Mouse (Mus musculus) CD4-positive, CD25-positive, alpha-beta regulatory T cell, adult 2 months (primary cell): ENCODE results near the gene Mthfd1.

Experiments
- DNase-seq: peaks from one replicate; pipeline ENCODE4 v3.0.0-alpha.2; 2012; ENCODE audit warnings: low read depth, low spot score

Mthfd1 gene

GRCm38 (mm10) chr12:76303474-76303873 is 48.4 kb downstream of the Mthfd1 start:
- no peak for DNase-seq

DNA sequence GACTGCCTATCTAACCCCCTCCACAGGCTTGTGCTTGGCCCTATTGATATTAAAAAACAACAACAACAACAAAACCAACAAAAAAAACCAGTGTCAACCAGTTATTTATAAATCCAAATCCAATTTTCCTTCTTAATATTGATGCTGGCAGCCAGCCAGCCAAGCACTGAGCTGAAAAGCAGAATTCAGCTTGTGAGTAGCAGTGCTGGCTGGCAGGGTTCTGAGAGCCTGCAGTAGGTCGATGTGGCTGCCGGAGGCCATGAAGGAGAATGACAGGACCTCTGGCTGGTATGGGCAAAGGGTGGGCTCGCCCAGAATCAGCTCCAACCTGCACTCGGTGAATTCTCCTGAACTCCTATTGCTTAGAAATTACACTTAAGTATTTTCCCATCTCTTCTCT is 49.1 kb downstream of the Mthfd1 start:
- no peak for DNase-seq

- DNase-seq = no peak
These were observed 50.0 kb downstream of the Mthfd1 start for GRCm38 (mm10) chr12:76305107-76305506.

- no peak for DNase-seq
These were observed 51.9 kb downstream of the Mthfd1 start for GRCm38 (mm10) chr12:76306852-76307561.

- DNase-seq = peak; percentile 66
These were observed 52.9 kb downstream of the Mthfd1 start for GRCm38 (mm10) chr12:76307964-76308363.

DNA sequence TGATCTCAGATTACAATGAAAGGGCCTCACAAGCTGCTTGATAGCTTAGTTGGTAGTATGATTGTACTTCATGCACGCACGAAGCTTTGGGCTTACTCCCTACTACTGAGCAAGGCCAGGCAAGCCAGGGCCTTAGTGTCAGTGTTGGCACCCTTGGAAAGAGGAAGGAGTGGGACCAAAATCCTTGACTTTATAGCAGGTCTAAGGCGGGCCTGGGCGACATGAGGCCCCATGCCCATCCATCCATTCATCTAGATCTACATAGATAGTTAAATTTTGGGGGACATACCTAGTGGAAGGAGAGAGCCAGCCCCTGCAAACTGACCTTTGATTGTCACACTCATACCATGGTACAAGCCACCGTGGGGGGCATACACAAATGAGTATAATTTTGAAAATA is 53.3 kb downstream of the Mthfd1 start:
- no peak for DNase-seq

GRCm38 (mm10) chr12:76310007-76310406 is 54.9 kb downstream of the Mthfd1 start:
- DNase-seq = no peak

- no peak for DNase-seq
These were observed 55.5 kb downstream of the Mthfd1 start for GRCm38 (mm10) chr12:76310633-76311032.

DNA sequence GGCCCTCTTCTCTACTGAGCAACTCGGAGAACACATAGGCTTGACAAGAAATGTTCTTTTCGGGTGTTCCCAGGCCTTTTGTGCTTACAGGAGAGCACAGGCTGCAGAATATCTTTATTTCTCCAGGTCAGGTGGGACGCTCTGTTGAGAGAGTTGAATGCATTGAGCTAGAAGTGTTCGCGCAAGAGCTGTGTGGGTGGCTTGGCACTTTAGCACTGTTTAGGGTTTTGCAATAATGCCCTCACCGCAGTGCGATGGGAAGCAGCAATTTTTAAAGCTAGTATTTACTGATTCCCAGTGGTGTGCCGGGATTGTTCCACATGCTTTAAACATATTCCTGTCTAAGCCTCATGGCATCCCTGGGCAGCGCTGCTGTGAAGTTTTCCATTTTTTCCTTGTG is 56.1 kb downstream of the Mthfd1 start:
- DNase-seq = no peak

DNA sequence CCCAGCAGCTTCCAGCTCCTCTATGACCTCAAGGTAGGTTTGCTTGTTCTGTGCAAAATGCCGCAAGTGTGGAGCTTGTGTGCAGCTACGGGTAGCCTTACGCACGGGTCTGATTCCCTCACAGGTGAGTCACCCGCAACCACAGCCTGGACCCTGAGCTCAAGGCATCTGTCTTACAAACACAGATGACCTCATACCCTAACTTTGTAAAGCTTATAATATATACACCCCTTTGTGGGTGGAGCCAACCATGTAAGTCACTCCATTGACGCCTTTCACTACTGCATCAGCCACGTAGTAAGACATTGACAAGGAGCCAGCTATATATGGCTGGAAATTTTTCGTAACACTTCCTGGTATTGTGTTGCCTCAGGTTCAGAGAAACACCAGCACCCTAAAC is 56.9 kb downstream of the Mthfd1 start:
- DNase-seq = peak; percentile 10

DNA sequence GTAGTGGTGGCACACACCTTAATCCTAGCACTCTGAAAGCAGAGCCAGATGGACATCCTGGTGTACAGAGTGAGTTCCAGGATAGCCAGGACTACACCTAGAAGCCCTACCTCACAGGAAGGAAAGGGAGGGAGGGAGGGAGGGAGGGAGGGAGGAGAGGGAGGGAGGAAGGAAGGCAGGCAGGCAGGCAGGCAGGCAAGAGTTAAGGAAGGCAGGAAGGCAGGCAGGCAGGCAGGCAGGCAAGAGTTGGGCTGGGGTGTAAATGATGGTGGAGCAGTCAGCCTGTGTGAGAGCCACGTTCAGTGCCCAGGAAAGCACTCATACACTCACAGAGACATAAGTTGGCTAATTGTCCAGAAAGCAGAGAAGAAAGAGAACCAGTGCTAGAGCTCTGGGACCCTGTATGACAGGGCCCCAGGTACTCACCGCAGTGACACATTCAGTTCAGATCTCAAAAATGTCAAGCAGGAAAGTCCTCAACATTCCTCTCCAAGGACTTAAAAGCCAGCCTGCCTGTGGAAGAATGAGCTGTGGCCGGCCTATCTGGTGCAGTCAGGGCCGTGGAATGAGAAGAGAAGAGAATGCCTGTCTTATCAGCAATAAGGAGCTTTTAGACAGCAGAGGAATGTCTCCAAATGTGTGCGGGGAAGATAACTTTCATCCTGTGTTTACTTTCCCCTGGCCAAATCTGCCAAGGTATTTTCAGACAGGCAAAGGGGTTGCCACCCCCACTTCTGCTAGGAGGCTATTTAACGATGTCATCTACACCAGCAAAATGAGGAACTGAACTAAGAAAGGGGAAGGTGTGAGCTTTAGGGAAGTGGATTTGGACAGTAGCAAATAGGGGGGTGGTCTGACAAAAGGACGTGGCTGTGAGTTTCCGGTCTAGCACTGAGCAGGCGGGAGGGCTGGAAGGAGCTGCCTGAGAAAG is 63.4 kb downstream of the Mthfd1 start:
- DNase-seq = no peak

DNA sequence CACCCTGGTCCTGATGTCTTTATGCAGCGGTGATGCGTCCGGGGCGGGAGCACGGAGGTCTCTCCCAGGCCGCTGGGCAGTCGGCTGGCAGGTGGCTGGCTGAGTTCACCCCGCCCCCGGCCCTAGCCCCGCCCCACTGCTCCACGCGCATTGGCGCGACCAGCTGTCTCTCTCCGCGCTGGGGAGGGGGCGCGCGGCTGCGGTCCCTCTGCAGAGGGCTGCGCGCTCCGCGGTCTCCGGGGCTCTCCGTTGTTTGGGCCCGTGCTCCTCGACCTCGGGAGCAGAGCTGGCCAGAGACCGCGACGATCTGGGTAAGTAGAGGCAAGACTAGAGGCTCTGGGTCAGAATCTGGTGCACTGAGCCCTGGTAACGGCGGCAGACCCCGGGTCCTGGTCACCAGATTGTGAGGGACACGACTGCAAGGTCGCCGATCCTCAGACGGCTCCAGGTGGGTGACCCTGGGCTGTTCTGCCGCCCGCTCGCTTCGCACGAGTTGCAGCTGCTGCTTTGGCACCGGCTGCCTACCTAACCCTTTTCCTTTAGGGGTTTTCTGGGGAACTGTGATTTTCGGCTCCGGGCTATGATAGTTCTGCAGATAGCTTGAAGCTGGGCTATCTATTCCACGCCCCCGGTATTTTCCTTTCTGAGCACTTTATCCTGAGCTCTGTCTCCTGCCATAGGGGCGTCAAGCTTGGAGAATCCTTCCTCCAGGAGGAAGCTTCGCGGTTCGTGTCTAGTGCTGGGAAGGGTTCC is 69.8 kb downstream of the Mthfd1 start, which contains the start of gene Akap5:
Gene Akap5 (plus strand): TSS at position 213 of the 753 bp plus-strand sequence.
- peak; percentile 52 for DNase-seq

DNA sequence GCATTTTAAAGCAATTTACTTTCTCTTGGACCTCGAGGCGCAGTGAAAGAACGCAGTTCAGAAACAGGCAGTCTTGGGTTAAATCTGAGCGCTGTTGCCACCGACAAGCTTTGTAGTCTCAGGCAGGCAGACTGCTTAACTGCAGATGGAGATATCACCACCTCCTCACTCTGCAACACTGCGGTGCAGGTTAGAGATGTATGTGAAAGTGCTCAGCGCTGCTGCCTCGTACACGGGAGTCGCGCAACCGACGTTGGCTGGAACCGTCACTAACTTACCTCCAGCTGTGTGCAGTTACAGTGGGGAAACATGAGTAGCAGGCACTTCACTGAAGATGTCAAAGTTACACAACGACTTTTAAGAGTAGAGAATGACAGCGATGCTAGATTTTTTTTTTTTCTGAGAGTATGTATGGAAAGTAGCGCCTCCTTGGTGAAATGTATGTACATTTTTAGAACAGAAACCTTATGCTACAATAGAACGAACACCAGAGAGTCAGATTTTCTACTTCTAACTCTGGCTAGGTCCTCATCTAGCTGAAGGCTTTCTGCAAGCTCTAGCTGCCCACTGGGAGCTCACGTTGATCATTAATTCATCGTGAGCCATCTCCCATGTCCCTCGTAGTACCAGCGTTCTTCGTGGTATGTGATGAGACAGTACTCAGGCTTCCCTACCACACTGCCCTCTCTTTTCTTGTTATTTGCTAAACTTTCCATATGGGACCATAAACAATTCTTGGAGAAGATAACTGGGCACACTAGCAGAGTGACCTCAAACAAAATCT is 71.5 kb downstream of the Mthfd1 start:
- no peak for DNase-seq

DNA sequence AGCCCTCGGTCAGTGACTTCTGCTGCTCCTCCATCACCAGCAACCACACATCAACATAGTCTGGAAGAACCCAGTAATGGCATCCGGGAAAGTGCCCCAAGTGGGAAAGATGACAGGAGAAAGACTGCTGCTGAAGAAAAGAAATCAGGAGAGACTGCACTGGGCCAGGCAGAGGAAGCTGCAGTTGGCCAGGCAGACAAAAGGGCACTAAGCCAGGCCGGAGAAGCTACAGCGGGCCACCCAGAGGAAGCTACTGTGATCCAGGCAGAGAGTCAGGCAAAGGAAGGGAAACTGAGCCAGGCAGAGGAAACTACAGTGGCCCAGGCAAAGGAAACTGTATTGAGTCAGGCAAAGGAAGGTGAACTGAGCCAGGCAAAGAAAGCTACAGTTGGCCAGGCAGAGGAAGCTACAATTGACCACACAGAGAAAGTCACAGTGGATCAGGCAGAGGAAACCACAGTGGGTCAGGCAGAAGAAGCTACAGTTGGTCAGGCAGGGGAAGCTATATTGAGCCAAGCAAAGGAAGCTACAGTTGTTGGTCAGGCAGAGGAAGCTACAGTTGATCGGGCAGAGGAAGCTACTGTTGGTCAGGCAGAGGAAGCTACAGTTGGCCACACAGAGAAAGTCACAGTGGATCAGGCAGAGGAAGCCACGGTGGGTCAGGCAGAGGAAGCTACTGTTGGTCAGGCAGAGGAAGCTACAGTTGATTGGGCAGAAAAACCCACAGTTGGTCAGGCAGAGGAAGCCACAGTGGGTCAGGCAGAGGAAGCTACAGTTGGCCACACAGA is 73.7 kb downstream of the Mthfd1 start:
- DNase-seq = no peak

- no peak for DNase-seq
These were observed 78.6 kb downstream of the Mthfd1 start for GRCm38 (mm10) chr12:76333688-76334087.

DNA sequence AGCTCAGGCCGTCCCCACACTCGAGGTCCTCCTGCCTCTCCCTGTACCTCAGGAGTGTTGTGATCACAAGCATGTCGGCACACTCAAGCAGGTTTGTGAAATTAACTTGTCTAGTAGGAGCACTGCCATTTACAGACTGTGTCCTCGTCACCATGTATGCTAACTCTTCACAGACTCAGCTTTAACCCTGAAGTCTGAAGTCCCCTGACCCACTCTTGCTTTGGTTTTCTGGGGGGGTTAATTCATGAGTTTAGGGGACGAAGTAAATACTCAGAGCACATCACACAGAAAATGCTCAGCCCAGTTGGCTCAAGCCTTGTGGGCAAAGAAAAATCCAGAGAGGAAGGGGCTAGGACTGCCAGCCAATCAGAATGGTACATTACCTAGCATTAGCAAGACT is 80.5 kb downstream of the Mthfd1 start:
- no peak for DNase-seq

GRCm38 (mm10) chr12:76336111-76336965 is 81.2 kb downstream of the Mthfd1 start:
- DNase-seq = no peak

- peak; percentile 78 for DNase-seq
These were observed 86.0 kb downstream of the Mthfd1 start for GRCm38 (mm10) chr12:76341080-76341479.

GRCm38 (mm10) chr12:76345759-76346455 is 90.8 kb downstream of the Mthfd1 start:
- DNase-seq = peak; percentile 82
